Mouse (Mus musculus): ENCODE data around the gene Gucy2d.

DNA sequence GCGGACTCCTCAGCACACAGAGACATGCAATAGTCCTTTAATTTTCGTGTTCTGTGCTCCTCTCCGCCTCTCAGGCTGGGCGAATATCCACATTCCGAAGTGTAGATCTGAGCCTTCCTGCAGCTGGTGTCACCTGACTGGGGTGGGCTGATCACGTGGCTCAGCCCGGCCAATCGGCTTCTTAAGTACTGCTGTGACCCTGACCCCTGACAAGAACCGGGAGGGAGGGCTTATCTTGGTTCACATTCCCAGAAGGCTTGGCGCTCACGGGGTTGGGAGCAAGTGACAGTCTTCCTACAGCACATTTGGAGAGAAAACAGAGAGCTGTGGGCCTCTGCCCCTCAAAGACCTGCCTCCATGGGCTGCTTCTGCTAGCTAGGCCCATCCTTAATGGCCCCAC, 16.7 kb upstream of the Gucy2d start:
- TF ChIP-seq CTCF (IDR thresholded peaks at IDR 0.05; ENCODE audit: borderline replicate concordance, insufficient read depth, low read depth, low read length): no peak
- no peak for TF ChIP-seq POLR2A (IDR thresholded peaks at IDR 0.05; ENCODE audit: borderline replicate concordance, insufficient read depth, low read length)
